Mouse (Mus musculus) B cell, adult 2 months (primary cell): ENCODE measurements around the gene Pgbd5.
A peak's percentile ranks its signal among the peaks of the same experiment; 100 is the strongest.

ENCODE experiments used
- DNase-seq, 2 experiments: peaks; one replicate each; pipeline ENCODE4 v3.0.0; 2022

The Pgbd5 gene

GRCm38 (mm10) chr8:124386225-124386899 is 53.1 kb downstream of the Pgbd5 start:
- no peak for DNase-seq

- DNase-seq = no peak
Measured at GRCm38 (mm10) chr8:124384336-124384735, 55.1 kb downstream of the Pgbd5 start.

- no peak for DNase-seq
Measured at GRCm38 (mm10) chr8:124382235-124382634, 57.2 kb downstream of the Pgbd5 start.

- no peak for DNase-seq
Measured at GRCm38 (mm10) chr8:124379289-124379688, 60.2 kb downstream of the Pgbd5 start.

- DNase-seq = no peak
Measured at GRCm38 (mm10) chr8:124376406-124376805, 63.1 kb downstream of the Pgbd5 start.

GRCm38 (mm10) chr8:124375727-124376126 is 63.7 kb downstream of the Pgbd5 start:
- no peak for DNase-seq

GRCm38 (mm10) chr8:124375168-124375567 is 64.3 kb downstream of the Pgbd5 start:
- no peak for DNase-seq

- DNase-seq = no peak
Measured at GRCm38 (mm10) chr8:124373753-124374152, 65.7 kb downstream of the Pgbd5 start.

GRCm38 (mm10) chr8:124371410-124372123 is 67.9 kb downstream of the Pgbd5 start:
- DNase-seq = no peak

GRCm38 (mm10) chr8:124370422-124371183 is 68.9 kb downstream of the Pgbd5 start:
- no peak for DNase-seq

GRCm38 (mm10) chr8:124368213-124368612 is 71.2 kb downstream of the Pgbd5 start:
- peak; percentile 70 to 75 for DNase-seq

GRCm38 (mm10) chr8:124363337-124363736 is 76.1 kb downstream of the Pgbd5 start:
- DNase-seq = no peak

GRCm38 (mm10) chr8:124362589-124362988 is 76.9 kb downstream of the Pgbd5 start:
- no peak for DNase-seq

GRCm38 (mm10) chr8:124361773-124362427 is 77.6 kb downstream of the Pgbd5 start:
- DNase-seq = no peak

GRCm38 (mm10) chr8:124360911-124361310 is 78.5 kb downstream of the Pgbd5 start:
- DNase-seq = no peak

GRCm38 (mm10) chr8:124351636-124352035 is 87.8 kb downstream of the Pgbd5 start:
- no peak for DNase-seq

- peak; percentile 82 to 84 for DNase-seq
Measured at GRCm38 (mm10) chr8:124349663-124350062, 89.8 kb downstream of the Pgbd5 start.

GRCm38 (mm10) chr8:124348087-124348486 is 91.4 kb downstream of the Pgbd5 start:
- no peak for DNase-seq

- DNase-seq = peak; percentile 72 to 74
Measured at GRCm38 (mm10) chr8:124346852-124347523, 92.5 kb downstream of the Pgbd5 start.

- DNase-seq = no peak
Measured at GRCm38 (mm10) chr8:124345098-124345497, 94.4 kb downstream of the Pgbd5 start.

GRCm38 (mm10) chr8:124343991-124344390 is 95.5 kb downstream of the Pgbd5 start:
- no peak for DNase-seq

- no peak for DNase-seq
Measured at GRCm38 (mm10) chr8:124343151-124343550, 96.3 kb downstream of the Pgbd5 start.
